Mouse (Mus musculus) adrenal gland, postnatal 25 days (tissue): ENCODE data around the gene Ppp1r1b. TPM values are rescaled to one million over a fixed set of nuclear protein-coding genes. Genes with fewer than 3 reads are reported as not detected.

ENCODE experiments used
- DNase-seq: peaks from one replicate; pipeline ENCODE4 v3.0.0; 2021; ENCODE audit warnings: mixed read lengths
- long read RNA-seq: library from polyadenylated mRNA; stranded (forward); transcript quantifications from one replicate; pipeline ENCODE4 v2.0.0, GENCODE M21; 2021
- total RNA-seq: library from RNA; stranded (reverse); gene quantifications from 2 replicates; pipeline ENCODE4 v1.2.3, GENCODE M21; 2021

Ppp1r1b gene
- total RNA-seq: 0.24 TPM in 1 of 2 replicates, not detected in the other
- long read RNA-seq, partial matches to known transcripts: 3 of 3 reads
- long read RNA-seq, other reads (novel, unspliced or antisense): 0 of 3 reads

DNA sequence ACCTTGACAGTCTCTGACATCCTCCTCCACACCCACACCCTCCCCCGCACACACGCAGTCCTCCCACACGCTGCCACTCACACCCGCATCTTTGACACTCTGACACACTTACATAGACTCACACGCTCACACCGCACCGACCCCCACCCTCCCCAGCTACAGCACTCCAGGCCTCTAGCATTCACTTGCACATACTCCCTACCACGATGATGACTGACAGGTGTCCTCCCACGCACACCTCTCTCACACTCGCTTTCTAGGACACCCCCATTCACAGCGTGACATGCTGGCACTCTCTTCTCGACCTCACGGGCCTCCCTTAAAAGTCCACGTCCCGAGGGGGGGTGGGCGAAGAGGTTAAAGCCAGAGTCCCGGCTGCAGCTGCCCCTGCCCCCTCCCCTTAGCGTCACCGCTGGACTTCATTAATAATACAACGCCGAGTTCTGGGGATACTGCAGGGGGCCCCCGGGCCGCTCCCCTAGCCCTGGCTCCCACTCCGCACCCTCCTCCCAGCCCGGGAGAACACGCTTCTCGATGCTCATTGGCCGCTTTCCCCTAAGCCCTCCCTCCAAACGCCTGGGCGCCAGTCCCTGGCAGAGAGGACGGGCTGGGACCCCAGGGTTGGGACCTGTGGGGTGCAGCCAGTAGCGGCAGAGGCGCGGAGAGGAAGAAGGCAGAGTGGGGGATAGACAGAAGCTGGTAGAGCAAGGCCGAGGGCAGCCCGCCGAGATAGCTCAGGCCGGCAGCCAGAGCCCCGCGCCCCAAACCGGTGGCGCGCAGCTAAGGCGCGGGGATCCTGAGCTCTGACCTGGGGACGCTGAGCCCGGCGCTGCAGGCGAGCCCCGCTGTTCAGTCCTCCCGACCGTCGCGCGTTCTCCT is at the start of gene Ppp1r1b:
Gene Ppp1r1b (plus strand): TSS at position 322 of the 879 bp plus-strand sequence.
- DNase-seq: peak; percentile 59

DNA sequence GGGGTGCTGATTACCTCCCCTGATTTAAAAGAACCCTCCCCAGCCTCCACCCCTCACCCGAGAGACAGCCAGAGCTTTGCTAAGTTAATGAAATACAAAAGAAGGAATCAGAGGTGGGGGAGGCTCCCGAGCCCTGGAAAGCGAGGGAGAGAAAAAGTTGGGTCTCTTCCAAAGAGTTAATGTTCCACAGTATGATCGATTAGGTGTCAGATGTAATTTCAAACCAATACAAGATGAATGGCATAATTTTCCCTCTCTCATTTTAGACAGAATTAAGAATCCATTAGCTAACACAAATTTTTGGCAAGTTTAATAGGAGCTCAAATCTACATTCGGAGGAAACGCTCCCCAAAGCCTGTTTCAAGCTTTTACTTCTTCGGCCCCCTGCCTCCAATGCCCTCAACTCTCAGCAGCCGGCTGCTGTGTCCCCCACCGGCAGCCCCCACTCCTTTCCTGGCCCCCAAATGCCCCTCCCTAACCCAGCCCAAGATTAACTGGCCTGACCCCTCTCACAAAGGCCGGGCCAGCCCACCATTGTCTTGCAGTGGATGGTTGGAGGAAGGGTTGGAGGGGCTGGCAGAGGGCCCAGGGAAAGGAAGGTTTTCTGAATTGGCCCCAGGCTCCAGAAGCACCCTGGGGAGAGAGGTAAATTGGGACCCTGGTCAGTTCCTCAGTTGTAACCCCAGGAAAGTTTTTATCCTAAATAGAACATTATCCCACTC is 49.6 kb upstream of the Ppp1r1b start:
- DNase-seq: no peak

DNA sequence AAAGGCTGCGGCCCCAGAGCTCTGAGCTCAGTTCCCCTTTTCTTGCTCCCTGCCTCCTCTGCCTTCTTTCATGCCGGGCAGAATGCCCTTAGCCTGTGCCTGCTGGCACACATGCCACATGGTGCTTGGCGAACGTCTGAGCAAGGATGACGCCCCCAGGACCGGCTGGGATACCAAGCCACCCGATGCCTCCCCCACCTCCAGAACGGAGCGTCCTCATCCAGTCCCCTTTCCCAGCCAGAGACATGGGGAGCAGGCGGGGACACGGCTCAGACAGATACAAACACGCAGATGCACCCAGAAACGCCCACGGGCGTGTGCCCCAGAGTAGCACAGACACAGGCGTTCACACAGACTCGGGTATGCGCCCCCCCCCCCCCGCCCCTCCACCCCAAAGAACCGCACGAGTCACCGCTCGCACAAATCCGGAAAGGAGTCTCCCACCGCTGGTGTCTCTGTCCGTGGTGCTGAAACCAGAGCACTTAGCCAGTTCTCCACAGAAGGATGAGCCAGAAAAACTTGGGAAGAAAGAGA is 34.3 kb upstream of the Ppp1r1b start:
- peak; percentile 75 for DNase-seq

DNA sequence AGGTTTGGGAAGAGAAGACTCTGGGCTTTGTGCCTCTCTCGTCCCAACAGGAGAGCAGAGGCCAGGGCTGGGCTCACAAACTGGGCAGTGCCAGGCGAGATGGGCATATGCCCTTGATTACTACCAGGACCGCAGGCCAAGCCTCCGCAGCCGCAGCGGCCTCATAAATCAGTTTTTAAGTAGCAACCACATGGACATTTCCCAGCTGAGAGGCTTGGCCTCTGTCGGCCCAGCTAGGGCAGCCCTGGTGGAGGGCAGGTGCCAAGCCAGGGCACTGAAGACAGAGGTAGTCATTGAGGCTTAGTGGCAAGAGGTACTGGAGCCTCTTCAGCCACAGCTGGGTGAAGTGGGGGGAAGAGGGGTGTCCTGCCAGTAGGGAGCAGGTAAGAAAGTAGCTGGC is 30.7 kb upstream of the Ppp1r1b start:
- no peak for DNase-seq

DNA sequence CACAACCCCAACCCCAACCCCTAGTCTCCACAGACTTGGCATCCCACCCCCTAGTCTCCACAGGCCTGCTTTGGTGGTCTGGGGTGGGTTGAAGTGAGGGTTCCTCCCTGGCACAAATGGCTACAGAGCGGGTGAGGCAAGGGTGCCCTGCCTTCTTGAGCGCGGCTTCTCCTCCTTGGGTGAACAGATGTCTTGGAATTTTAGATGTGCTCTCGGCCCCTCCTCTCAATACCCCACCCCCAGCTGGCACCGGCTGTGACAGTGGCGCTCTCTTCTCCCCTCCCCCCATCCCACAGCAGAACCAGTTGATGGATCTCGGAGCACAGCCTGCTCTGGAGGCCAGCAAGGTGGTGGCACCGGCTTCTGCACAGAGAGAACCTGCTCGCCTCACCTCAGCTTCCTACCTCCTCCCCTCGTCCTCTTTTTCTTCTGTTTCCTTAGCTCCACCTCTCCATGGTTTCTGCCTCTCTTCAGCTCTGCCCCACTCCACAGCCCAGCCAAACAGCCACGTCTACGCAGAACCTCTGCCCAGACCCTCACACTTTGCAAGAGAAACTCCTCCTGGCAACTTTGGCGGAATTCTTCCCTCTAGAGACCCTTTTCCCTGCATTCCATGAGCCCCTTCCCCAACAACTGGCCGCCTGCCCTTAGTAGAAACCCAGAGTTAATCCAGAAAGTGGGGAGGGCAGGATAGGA is 29.6 kb upstream of the Ppp1r1b start:
- DNase-seq: no peak

DNA sequence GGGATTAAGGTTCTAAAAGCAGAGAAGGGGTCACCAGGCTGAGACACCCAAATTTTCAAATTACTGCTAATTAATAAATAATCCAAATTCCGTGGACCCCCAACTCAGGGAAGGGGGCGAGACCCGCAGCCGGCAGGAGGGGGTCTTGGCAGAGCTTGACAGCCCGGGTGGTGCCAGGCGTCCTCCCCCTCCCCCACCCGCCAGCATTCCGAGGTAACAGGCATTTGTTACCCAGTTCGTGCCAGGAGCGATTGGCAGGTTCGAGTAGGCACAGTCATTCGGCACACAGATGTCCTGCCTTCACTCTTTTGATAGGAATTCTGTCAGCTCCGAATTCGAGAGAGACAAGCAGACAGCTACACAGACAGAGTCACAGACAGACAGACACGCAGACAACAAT is 29.1 kb upstream of the Ppp1r1b start:
- no peak for DNase-seq

DNA sequence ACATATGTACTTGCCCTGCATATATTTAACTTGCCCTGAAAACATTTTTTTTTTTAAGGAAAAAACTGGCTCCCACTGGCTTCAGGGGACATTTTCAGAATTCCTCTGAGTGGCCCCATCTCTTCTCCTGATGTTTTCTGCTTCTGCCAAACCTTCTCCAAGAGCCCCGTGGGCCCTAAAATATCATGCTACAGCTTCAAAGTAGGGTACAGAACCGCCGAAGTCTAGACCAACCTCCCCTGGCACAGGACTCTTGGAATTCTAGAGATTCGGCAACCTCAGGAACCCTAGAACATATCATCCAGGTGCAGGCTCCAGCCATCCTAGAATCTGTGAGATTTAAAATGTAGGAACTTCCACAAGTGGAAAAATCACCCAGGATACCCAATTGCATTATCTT is 28.7 kb upstream of the Ppp1r1b start:
- no peak for DNase-seq

DNA sequence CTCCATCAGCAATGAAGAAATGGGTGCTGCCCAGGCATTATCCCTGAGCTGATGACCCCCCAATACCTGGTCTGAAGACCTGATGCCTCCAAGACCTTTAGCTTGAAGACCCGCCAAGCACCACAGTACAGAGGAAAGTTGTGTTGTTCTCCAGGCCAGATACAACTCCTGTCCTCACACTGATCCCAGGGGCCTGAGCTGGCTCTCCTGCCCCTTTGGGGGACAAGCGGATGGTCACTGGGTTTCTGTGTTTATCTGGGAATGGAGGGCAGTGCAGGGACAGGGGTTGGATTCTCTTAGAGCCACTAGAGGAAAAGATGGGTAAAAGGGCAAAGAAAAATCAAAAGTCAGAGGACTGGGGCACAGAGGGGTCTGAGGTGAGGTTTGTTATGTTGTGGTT is 28.3 kb upstream of the Ppp1r1b start:
- DNase-seq: no peak

DNA sequence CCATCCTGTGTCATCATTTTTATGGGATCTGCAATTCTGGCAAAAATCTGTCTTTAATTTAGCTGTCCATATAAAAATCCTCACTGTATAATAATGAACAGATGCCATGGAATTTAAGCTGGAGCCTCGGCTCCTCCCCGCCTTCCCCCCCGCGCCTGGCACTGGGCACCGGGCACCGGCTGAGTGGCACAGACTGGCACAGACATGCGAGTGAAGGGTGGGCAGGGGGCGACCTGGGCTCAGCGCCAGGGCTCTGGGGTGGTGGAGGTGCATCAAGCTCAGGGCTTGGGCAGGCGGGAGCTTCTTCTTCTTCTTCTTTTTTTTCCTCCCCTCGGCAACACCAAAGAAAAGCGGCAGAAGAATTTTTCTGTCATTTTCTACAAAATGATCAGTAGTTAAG is 27.8 kb upstream of the Ppp1r1b start:
- no peak for DNase-seq

DNA sequence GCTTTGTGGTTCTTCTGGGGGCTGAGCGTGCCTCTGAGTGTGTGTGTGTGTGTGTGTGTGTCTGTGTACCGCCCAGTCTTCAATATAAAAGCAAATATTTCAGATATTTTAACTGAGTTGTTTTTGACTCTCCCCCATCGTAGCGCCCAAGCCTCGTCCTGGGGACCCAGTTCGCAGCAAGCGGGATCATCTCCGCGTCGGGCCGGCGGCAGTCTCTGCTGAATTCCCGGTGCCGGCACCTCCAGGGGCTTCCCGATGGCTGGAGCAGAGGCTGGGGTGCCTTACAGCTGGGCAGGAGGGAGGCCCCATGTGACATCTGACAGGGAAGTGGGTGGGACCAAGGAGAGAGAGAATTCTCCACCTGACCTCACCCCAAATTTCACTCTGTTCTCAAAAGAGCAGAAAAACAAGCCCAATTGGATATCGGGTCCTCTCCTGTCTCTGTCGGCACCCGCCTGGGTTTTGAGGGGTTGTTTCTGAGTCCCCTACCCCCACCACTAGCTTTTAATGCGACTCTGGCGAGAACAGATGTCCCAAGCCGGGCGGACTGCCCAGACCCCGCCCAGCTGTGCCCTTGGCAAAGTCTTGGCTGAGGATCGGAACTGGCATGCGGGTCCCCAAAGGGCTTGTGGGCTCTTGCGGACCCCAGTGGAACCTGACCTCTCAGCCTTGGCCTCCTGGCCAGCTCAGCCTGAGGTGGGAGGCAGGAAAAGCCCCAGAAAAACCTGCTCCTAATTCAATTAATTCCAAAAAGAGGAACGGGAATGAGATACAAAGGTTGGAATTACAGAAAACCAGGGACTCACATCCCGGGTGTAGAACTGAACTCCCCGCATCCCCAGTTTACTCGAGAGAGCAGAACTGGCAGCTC is 27.2 kb upstream of the Ppp1r1b start:
- no peak for DNase-seq

DNA sequence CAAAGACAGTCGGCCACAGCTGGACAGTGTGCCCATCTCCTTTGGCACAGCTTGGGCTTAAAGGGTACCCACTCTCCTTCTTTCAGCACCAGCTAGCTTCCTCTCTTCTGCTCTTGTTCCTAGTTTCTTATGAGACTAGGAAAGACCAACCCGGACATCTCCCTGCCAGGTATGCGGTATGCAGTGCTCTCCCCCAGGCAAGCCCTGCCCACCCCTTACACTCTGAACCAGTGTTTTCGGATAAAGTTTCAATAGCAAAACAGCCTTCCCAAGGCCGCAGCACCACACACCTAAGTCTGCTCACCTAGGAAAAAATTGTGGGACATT is 26.6 kb upstream of the Ppp1r1b start:
- DNase-seq: no peak

DNA sequence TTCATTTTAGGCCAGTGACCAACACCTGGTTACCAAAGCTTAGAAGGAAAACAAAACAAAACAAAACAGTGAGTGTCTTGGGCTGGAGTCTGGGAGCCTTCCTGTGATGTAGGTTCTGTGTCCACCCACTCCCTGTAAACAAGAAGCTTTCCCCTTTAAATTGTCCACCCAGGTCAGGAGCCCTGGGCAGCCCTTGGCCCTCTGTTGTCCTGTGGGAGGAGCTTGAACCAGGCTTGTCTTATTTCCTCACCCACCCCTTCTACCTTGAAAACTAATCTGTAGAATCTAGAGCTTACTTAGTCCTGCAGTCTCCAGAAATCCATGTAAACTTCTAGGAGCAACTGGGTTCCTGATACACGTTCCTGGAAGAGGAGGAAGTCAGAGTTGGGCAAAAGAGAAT is 26.0 kb upstream of the Ppp1r1b start:
- DNase-seq: no peak

DNA sequence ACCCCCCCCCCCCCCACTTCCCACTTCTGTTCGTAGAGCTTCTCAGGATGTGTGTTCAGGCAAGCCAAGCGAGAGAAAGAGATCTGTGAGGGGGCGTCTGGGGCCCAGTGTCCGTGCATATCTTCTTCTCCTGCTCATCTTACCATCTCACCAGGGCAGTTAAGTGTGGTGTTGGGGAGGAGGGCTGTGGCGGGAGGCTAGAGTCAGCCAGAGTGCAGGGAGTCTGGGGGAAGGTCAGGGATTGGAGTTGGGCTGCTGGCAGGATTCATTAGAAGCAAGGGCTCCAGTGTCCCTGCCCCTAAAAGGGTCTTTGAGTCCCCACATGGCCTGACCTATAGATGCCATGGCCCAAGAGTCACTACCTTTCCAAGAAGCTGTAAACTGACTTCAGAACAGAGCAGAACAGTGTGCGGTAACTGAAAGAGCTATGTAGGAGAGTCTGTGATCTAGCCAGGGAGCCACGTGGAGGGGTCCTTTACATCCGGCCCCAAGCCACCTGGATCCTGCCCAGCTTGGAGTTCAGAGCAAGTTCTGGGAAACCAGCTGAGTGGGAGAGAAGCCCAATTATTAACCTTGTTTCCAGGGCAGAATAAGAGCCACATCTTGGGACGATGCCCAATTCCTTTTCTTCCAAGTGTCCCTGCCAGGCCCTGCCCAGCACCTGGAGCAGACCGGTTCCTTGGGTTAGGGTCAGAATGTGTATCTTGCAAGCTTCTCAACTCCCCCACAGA is 24.9 kb upstream of the Ppp1r1b start:
- DNase-seq: no peak

DNA sequence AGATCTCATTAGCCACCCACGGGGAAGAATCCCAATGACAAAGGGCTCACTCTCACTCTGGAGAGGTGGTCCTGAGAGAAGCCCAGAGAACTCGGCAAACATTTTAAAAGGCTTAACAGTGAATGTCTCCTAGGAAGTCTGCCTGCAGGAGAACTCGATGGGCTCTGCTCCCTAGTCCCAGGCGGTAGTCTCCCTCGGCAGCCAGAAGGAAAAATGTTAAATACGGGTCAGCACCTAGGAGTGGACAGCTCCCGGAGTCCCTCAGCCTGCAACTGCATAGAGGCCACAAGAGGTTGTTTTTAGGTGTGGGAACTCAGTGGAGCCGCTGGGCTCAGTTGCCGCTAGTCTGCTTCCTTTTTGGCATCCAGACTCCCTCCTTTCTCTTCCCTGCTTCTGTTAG is 24.3 kb upstream of the Ppp1r1b start:
- DNase-seq: no peak

DNA sequence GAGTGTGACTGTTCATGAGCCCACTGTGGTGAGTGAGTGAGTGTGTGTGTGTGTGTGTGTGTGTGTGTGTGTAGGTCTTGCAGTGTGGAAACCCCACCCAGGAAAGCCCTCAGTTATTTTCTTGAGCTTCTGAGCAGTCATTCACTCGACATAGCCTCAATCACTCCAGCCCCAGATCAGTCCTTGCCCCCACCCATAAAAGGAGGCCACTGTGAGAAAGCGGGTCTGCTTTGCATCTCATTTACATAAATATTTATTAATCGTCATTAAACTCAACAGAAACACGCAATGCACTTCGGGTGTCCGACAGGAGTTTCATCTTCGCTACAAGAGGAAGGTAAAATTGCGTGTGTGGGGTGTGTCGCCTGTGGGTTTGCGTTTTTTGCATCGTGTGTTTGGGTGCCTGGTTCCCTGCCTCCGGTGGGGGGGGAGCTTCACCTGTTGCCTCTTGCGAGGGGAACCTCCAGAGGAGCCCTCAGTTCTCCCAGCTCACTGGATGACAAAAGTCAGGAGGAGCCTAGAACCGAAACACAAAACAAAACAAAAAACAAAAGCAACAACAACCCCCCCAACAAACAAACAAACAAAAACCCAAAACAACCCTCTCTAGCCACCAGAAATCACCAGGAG is 22.9 kb upstream of the Ppp1r1b start:
- DNase-seq: no peak

DNA sequence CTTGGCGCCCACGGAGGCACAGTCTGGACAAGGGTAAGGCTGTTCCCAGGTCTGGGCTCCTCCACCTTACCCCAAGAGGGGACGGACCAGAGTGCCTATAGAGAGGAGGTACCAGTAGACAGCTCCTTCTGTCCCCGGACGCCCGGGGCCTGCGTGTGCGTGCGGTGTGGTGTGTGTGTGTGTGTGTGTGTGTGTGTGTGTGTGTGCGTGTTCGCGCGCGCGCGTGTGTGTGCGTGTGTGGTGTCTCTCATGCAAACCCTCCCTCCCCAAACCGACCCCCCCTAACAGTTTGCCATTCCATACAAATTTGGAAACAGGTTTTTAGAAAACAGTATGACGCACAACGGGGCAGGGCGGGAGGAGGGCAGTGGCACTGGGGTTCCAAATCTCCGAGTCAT is 22.4 kb upstream of the Ppp1r1b start:
- DNase-seq: no peak

DNA sequence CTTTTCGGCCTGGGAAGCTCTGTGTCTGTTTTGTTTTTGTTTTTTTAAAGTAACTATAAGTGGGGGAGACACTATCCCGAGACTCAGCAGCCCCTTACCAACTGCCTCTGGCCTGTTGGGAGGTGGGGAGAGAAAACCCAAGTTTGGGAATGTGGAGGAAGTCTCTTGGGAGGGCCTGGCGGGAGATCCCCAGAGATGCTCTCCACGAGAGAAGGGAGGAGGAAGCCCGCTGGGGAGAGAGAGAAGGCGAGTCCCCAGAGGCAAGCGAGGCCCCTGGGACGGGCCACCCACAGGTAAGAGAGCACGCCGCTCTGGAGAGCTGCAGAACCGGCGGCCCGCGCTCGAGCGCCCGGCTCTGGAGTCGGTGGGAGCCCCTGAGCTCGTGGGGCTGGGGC is 21.5 kb upstream of the Ppp1r1b start:
- DNase-seq: no peak

DNA sequence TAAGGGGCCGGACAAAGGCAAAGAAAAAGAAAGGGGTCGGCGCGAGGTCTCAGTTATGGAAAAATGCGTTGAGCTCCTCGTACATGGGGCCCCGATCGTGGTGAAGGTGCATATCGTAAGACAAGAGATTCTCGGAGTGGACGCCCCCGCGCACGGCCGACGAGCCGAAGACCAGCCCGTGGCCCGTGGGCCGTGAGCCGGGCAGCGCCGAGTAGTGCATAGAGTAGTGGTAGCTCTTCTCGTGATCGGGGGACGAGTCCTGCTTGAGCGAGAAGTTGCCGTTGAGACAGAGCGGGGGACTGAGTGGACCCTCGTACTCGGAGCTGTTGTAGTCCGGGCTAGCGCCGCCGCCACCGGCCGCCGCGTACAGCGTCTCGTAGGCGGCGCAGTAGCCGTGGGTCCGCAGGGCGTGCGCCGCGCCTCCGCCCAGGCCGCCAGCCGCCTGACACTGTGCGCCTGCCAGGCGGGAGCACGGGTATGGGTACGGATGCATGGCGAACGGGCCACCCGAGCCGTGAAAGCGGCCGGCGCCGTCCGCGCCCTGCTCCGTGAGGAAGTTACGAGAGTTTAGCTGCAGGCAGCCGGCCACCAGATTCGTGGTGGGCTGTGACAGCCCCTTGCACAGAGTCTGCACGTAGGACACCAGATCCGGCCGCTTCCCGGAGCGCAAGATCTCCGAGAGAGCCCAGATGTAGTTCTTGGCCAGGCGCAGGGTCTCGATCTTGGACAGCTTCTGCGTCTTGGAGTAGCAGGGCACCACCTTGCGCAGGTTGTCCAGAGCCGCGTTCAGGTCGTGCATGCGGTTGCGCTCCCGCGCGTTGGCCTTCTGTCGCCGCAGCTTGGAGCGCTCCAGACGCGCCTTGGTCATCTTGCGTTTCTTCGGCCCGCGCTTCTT is 20.8 kb upstream of the Ppp1r1b start:
- no peak for DNase-seq

DNA sequence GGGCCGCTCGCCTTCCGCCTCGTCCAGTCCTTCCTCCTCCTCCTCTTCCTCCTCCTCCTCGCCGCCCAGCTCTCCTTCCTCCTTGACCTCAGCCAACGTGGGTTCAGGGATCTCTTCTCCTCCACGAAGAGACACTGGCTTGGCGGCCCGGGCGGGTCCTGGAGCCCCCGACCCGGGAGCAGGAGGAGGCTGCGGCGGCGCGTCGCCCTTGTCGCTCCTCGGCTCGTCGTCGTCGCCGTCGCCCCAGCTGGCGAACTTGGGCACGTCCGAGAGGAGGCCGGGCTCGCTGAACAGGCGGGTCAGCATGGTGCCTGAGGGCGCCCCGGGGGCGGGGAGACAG is 20.2 kb upstream of the Ppp1r1b start:
- no peak for DNase-seq
